Mouse (Mus musculus) lung, adult 2 months (tissue): Measurements from ENCODE around the gene Skap1.

Experiments used
- CTCF ChIP-seq: fragments of 200-500 bp; IDR thresholded peaks from 2 replicates; pipeline ENCODE4 v1.5.1; 2011; ENCODE audit warnings: mild to moderate bottlenecking, low read length, control low read depth; ENCODE audit not compliant: insufficient read depth
- POLR2A ChIP-seq: fragments of 200-500 bp; IDR thresholded peaks from 2 replicates; pipeline ENCODE4 v1.6.1; 2011; ENCODE audit warnings: low read depth, mild to moderate bottlenecking, control low read depth, low read length, borderline replicate concordance; ENCODE audit errors: extremely low read depth

- TF ChIP-seq CTCF, result no peak
- TF ChIP-seq POLR2A, result no peak
Measured at GRCm38 (mm10) chr11:96560229-96560628, 95.8 kb downstream of the Skap1 start.
